Mouse (Mus musculus): ENCODE measurements around the gene Gm6377. TPM values are rescaled to one million over a fixed set of nuclear protein-coding genes. Genes with fewer than 3 reads are reported as not detected.

Gene Gm6377
- 0.08 TPM in 1 of 2 replicates, not detected in the other for polyA plus RNA-seq (2016; fragmentation: Nextera tagmentation; extraction: Ambion mirVana)

DNA sequence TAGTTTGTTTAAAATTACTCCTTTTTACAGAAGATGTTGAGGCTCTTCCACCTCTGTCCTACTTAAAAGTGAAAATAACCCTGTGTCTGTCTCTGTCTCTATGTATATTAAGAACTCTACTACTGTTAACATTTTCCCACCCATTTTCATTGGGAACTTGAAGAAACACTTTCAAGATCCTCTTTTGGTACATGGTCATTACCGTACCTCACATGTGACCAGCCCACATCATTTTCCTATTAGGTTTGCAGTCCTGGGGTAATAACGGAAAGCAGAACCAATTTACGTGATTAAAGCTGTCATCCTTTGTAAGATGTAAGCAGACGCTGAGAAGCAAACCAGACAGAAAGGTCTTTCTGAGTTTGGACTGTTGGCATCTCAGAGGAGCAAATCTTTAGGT lies at the start of gene Gm6377:
Gm6377 (plus strand) TSS at position 289 of the 400 bp plus-strand sequence.
- Histone ChIP-seq H3K27ac (ENCODE audit: poor library complexity, severe bottlenecking) (no peak within 1 kb of the TSS), H3K4me2 (no peak within 1 kb of the TSS), H3K27me3 (replicated peaks) (no peaks in the 10 kb centered on the region), H3K9ac (no peak within 1 kb of the TSS), H3K4me1 (replicated peaks) (no peaks in the 10 kb centered on the region), H3K4me3 (no peak within 1 kb of the TSS), H3K9me3 (replicated peaks) (no peaks in the 10 kb centered on the region), H3K36me3 (no peaks in the 10 kb centered on the region)
- 70% methylated on average over 4 of the region's 4 CpGs for WGBS
- no peak for ATAC-seq (ENCODE audit: insufficient number of reproducible peaks, low FRiP score)

DNA sequence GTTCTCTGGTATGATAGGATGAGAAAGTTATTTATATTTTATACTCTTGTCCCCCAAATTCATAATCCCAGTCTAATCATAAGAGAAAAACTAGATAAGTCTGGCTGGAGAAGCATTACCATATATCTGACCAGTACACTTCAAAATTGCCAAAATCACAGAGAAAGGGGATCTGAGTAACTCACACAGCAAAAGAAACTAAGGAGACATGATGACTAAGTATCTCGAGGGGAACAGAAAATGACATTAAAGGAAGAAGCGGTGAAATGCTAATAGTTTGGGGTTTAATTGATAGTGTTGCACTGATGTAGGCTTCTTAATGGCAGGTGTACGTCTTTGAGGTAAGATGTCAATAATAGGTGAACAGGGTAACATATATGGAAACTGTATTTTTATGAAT lies 49.4 kb upstream of the Gm6377 start:
- Histone ChIP-seq H3K27ac (ENCODE audit: poor library complexity, severe bottlenecking) (no peak overlapping the region), H3K36me3 (no peaks in the 10 kb centered on the region), H3K27me3 (replicated peaks) (no peaks in the 10 kb centered on the region), H3K9me3 (replicated peaks) (no peaks in the 10 kb centered on the region), H3K4me3 (no peak overlapping the region), H3K4me2 (no peak overlapping the region), H3K4me1 (replicated peaks) (no peaks in the 10 kb centered on the region), H3K9ac (no peak overlapping the region)
- ATAC-seq (ENCODE audit: insufficient number of reproducible peaks, low FRiP score): no peak
- 80% methylated on average over 3 of the region's 3 CpGs for WGBS

GRCm38 (mm10) chrX:109151228-109151627 lies 45.3 kb upstream of the Gm6377 start:
- no peaks in the 10 kb centered on the region for H3K4me1 ChIP-seq (replicated peaks)
- no peak overlapping the region for H3K4me3 ChIP-seq
- 88% methylated on average over 2 of the region's 2 CpGs for WGBS
- no peak overlapping the region for H3K27ac ChIP-seq (ENCODE audit: poor library complexity, severe bottlenecking)
- H3K9ac ChIP-seq: no peak overlapping the region
- no peaks in the 10 kb centered on the region for H3K9me3 ChIP-seq (replicated peaks)
- H3K27me3 ChIP-seq (replicated peaks): no peaks in the 10 kb centered on the region
- no peaks in the 10 kb centered on the region for H3K36me3 ChIP-seq
- ATAC-seq (ENCODE audit: insufficient number of reproducible peaks, low FRiP score): no peak
- H3K4me2 ChIP-seq: no peak overlapping the region

- H3K4me3 ChIP-seq: no peak overlapping the region
- H3K36me3 ChIP-seq: no peaks in the 10 kb centered on the region
- H3K4me1 ChIP-seq (replicated peaks): no peaks in the 10 kb centered on the region
- no peak overlapping the region for H3K4me2 ChIP-seq
- ATAC-seq (ENCODE audit: insufficient number of reproducible peaks, low FRiP score): no peak
- H3K27me3 ChIP-seq (replicated peaks): no peaks in the 10 kb centered on the region
- no peaks in the 10 kb centered on the region for H3K9me3 ChIP-seq (replicated peaks)
- no peak overlapping the region for H3K9ac ChIP-seq
- WGBS: 79% methylated on average over 1 of the region's 1 CpGs
- no peak overlapping the region for H3K27ac ChIP-seq (ENCODE audit: poor library complexity, severe bottlenecking)
These were observed 36.2 kb upstream of the Gm6377 start for GRCm38 (mm10) chrX:109160326-109160725.

DNA sequence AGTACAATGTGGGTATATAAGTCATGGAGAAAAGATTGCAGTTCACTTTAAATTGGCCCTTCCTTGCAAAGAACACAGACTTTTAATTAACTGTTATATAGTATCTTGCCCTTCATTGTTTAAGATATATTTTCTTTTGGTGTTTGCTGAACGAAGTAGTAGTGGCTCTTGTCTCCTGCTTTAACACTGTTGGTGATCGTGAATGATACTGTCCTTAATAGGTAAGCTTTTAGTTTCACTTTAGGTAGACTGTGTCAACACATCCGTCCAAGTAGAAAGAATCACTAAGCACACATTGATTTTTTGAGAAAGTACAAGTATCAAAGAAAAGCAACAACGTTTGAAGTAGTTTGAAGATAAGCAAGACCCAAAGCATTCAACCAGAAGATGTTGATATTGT lies 35.7 kb upstream of the Gm6377 start:
- ATAC-seq (ENCODE audit: insufficient number of reproducible peaks, low FRiP score): no peak
- Histone ChIP-seq H3K4me2 (no peak overlapping the region), H3K4me1 (replicated peaks) (no peaks in the 10 kb centered on the region), H3K27ac (ENCODE audit: poor library complexity, severe bottlenecking) (no peak overlapping the region), H3K9ac (no peak overlapping the region), H3K4me3 (no peak overlapping the region), H3K36me3 (no peaks in the 10 kb centered on the region), H3K9me3 (replicated peaks) (no peaks in the 10 kb centered on the region), H3K27me3 (replicated peaks) (no peaks in the 10 kb centered on the region)
- WGBS: 66% methylated on average over 4 of the region's 4 CpGs

DNA sequence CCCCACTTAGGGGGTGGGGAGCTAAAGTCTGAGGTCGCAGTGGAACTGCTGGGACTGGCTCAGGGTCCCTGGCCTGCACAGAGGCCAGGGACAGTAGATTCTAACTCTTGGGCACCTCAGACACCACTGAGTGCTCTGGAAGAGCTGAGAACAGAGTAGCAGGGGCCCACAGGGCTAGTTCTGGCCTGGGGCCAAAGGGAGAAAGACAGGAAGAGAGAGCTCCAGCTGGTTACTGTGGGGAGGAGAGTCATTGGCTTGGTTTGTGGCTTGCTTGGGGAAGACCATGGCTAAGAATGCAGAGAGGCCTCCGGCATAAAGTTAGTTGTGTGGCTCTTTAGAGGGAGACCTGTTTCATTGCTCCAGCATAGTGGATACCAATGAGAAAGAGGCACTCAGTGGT lies 21.5 kb upstream of the Gm6377 start:
- WGBS: 69% methylated on average over 2 of the region's 2 CpGs
- peak; percentile 33; the same call in 1 of the 2 replicates for ATAC-seq (ENCODE audit: insufficient number of reproducible peaks, low FRiP score)
- Histone ChIP-seq H3K36me3 (no peaks in the 10 kb centered on the region), H3K4me2 (no peak overlapping the region), H3K4me1 (replicated peaks) (peaks cover 4% of the 10 kb centered on the region; the same call in 1 of the 2 replicates), H3K9ac (no peak overlapping the region), H3K27me3 (replicated peaks) (no peaks in the 10 kb centered on the region), H3K4me3 (no peak overlapping the region), H3K9me3 (replicated peaks) (no peaks in the 10 kb centered on the region), H3K27ac (ENCODE audit: poor library complexity, severe bottlenecking) (no peak overlapping the region)

- Histone ChIP-seq H3K4me1 (replicated peaks) (peaks cover 4% of the 10 kb centered on the region; the same call in 1 of the 2 replicates), H3K9me3 (replicated peaks) (no peaks in the 10 kb centered on the region), H3K4me3 (no peak overlapping the region), H3K4me2 (no peak overlapping the region), H3K27me3 (replicated peaks) (no peaks in the 10 kb centered on the region), H3K27ac (ENCODE audit: poor library complexity, severe bottlenecking) (no peak overlapping the region), H3K9ac (no peak overlapping the region), H3K36me3 (no peaks in the 10 kb centered on the region)
- no peak for ATAC-seq (ENCODE audit: insufficient number of reproducible peaks, low FRiP score)
- 44% methylated on average over 3 of the region's 3 CpGs for WGBS
These were observed 21.1 kb upstream of the Gm6377 start for GRCm38 (mm10) chrX:109175470-109175869.

- no peak for ATAC-seq (ENCODE audit: insufficient number of reproducible peaks, low FRiP score)
- H3K4me3 ChIP-seq: no peak overlapping the region
- H3K9ac ChIP-seq: no peak overlapping the region
- WGBS: 50% methylated on average over 4 of the region's 4 CpGs
- no peak overlapping the region for H3K4me2 ChIP-seq
- H3K27me3 ChIP-seq (replicated peaks): no peaks in the 10 kb centered on the region
- H3K27ac ChIP-seq (ENCODE audit: poor library complexity, severe bottlenecking): no peak overlapping the region
- H3K36me3 ChIP-seq: no peaks in the 10 kb centered on the region
- H3K4me1 ChIP-seq (replicated peaks): no peaks in the 10 kb centered on the region
- H3K9me3 ChIP-seq (replicated peaks): no peaks in the 10 kb centered on the region
These were observed 11.7 kb upstream of the Gm6377 start for GRCm38 (mm10) chrX:109184706-109185478.

- no peak overlapping the region for H3K4me3 ChIP-seq
- H3K9me3 ChIP-seq (replicated peaks): no peaks in the 10 kb centered on the region
- no peak for ATAC-seq (ENCODE audit: insufficient number of reproducible peaks, low FRiP score)
- WGBS: 80% methylated on average over 4 of the region's 4 CpGs
- no peak overlapping the region for H3K9ac ChIP-seq
- no peaks in the 10 kb centered on the region for H3K27me3 ChIP-seq (replicated peaks)
- H3K27ac ChIP-seq (ENCODE audit: poor library complexity, severe bottlenecking): no peak overlapping the region
- H3K4me2 ChIP-seq: no peak overlapping the region
- H3K36me3 ChIP-seq: no peaks in the 10 kb centered on the region
- no peaks in the 10 kb centered on the region for H3K4me1 ChIP-seq (replicated peaks)
These were observed 6.9 kb upstream of the Gm6377 start for GRCm38 (mm10) chrX:109189607-109190006.

GRCm38 (mm10) chrX:109190969-109191368 lies 5.6 kb upstream of the Gm6377 start:
- H3K9ac ChIP-seq: no peak overlapping the region
- H3K27ac ChIP-seq (ENCODE audit: poor library complexity, severe bottlenecking): no peak overlapping the region

GRCm38 (mm10) chrX:109191436-109191835 lies 5.1 kb upstream of the Gm6377 start:
- Histone ChIP-seq H3K4me3 (no peak overlapping the region), H3K9ac (no peak overlapping the region), H3K9me3 (replicated peaks) (no peaks in the 10 kb centered on the region), H3K27ac (ENCODE audit: poor library complexity, severe bottlenecking) (no peak overlapping the region), H3K27me3 (replicated peaks) (no peaks in the 10 kb centered on the region), H3K4me1 (replicated peaks) (no peaks in the 10 kb centered on the region), H3K36me3 (no peaks in the 10 kb centered on the region), H3K4me2 (no peak overlapping the region)
- WGBS: 56% methylated on average over 4 of the region's 4 CpGs
- ATAC-seq (ENCODE audit: insufficient number of reproducible peaks, low FRiP score): peak; percentile 77; the same call in 1 of the 2 replicates

More at GRCm38 (mm10) chrX:109190969-109191368, 5.6 kb upstream of the Gm6377 start:
- Histone ChIP-seq H3K4me1 (replicated peaks) (no peaks in the 10 kb centered on the region), H3K9me3 (replicated peaks) (no peaks in the 10 kb centered on the region), H3K36me3 (no peaks in the 10 kb centered on the region), H3K4me2 (no peak overlapping the region), H3K27me3 (replicated peaks) (no peaks in the 10 kb centered on the region), H3K4me3 (no peak overlapping the region)
- ATAC-seq (ENCODE audit: insufficient number of reproducible peaks, low FRiP score): peak; percentile 78; the same call in 1 of the 2 replicates
- WGBS: 68% methylated on average over 4 of the region's 4 CpGs

DNA sequence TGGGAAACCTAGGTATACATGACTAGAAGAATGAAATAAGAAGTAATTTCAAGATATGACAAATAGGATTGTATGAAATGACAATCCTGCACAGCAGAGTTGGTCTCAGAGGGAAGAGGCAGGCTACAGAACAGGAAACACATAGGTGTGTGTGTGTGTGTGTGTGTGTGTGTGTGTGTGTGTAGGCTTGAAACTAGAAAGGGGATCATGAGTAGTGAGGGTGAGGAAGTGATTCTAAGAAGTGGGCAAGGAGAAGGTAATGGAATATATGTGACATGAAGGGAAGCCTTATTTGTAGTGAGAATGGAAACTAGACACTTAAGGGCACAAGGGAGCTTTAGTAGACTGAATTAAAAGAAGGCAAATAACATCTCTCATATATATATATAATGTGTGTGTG lies 11.3 kb downstream of the Gm6377 start:
- Histone ChIP-seq H3K9ac (no peak overlapping the region), H3K27ac (ENCODE audit: poor library complexity, severe bottlenecking) (no peak overlapping the region), H3K27me3 (replicated peaks) (no peaks in the 10 kb centered on the region), H3K4me3 (no peak overlapping the region), H3K4me2 (no peak overlapping the region), H3K36me3 (no peaks in the 10 kb centered on the region), H3K9me3 (replicated peaks) (no peaks in the 10 kb centered on the region), H3K4me1 (replicated peaks) (no peaks in the 10 kb centered on the region)
- no peak for ATAC-seq (ENCODE audit: insufficient number of reproducible peaks, low FRiP score)
